Mouse (Mus musculus) CH12.LX (cell line): ENCODE data around the gene Rplp1. TPM values are rescaled to one million over a fixed set of nuclear protein-coding genes. Genes with fewer than 3 reads are reported as not detected.

ENCODE experiments used
- DNase-seq: peaks from one replicate; pipeline ENCODE4 v3.0.0-alpha.2; 2013; ENCODE audit errors: extremely low read depth
- H3K27ac ChIP-seq: 2 replicates; pipeline ENCODE4 v1.5.1; 2012; ENCODE audit warnings: low read depth, mild to moderate bottlenecking, control low read depth, moderate library complexity; ENCODE audit not compliant: insufficient read depth
- H3K27me3 ChIP-seq: replicated peaks from 2 replicates; pipeline ENCODE3; 2012; ENCODE audit warnings: inconsistent platforms
- H3K36me3 ChIP-seq, 2 experiments: replicated peaks in 1 of 2; 2 replicates each; pipeline versions ENCODE3 to v1.6.1; 2012; ENCODE audit warnings: inconsistent platforms in 1 of 2, low read length in 1 of 2, mild to moderate bottlenecking in 1 of 2, mixed read lengths in 1 of 2, moderate library complexity in 1 of 2; ENCODE audit not compliant: control insufficient read depth in 1 of 2, insufficient read depth in 1 of 2
- H3K4me1 ChIP-seq, 2 experiments: 2 replicates each; pipeline ENCODE4 v1.6.1; 2012; ENCODE audit warnings: inconsistent platforms in 1 of 2, moderate library complexity in 1 of 2; ENCODE audit not compliant: insufficient read depth in 2 of 2, control insufficient read depth in 1 of 2
- H3K4me2 ChIP-seq: 2 replicates; pipeline ENCODE4 v1.6.1; 2012; ENCODE audit warnings: low read depth, mild to moderate bottlenecking, control low read depth; ENCODE audit not compliant: poor library complexity, insufficient read depth, severe bottlenecking
- H3K4me3 ChIP-seq, 3 experiments: fragments of 150-350 bp in 1 of 3; sonication (generic) in 1 of 3; replicated peaks in 1 of 3; 2 replicates each; pipeline versions ENCODE3 to v1.5.1; 2011 to 2012; ENCODE audit warnings: low read depth in 2 of 3, low read length in 2 of 3, mild to moderate bottlenecking in 2 of 3, moderate library complexity in 2 of 3, control low read depth in 1 of 3, improper control_type of control experiment in 1 of 3, inconsistent platforms in 1 of 3, mixed read lengths in 1 of 3; ENCODE audit not compliant: poor library complexity in 1 of 3
- H3K79me2 ChIP-seq: replicated peaks from 2 replicates; pipeline ENCODE4 v1.6.1; 2012; ENCODE audit warnings: mild to moderate bottlenecking, moderate library complexity; ENCODE audit not compliant: control insufficient read depth, poor library complexity, insufficient read depth, severe bottlenecking; ENCODE audit errors: extremely low read depth
- H3K9ac ChIP-seq: 2 replicates; pipeline ENCODE4 v1.6.1; 2012; ENCODE audit warnings: low read depth, mild to moderate bottlenecking, control low read depth, moderate library complexity; ENCODE audit not compliant: insufficient read depth
- H3K9me3 ChIP-seq: replicated peaks from 2 replicates; pipeline ENCODE3; 2012; ENCODE audit warnings: low read length, inconsistent platforms, mixed read lengths
- CHD2 ChIP-seq: IDR thresholded peaks from 2 replicates; pipeline ENCODE4 v1.6.1; 2011; ENCODE audit warnings: low read length, improper control_type of control experiment
- E2F4 ChIP-seq: IDR thresholded peaks from 2 replicates; pipeline ENCODE4 v1.6.1; 2011; ENCODE audit warnings: low read depth, low read length, improper control_type of control experiment; ENCODE audit not compliant: insufficient replicate concordance
- ELF1 ChIP-seq: IDR thresholded peaks from 2 replicates; pipeline ENCODE4 v1.6.1; 2014; ENCODE audit warnings: low read depth, mild to moderate bottlenecking, inconsistent platforms, low read length, improper control_type of control experiment
- EP300 ChIP-seq: IDR thresholded peaks from 2 replicates; pipeline ENCODE4 v1.6.1; 2011; ENCODE audit warnings: low read length, improper control_type of control experiment
- ETS1 ChIP-seq: conservative IDR thresholded peaks from 2 replicates; pipeline ENCODE4 v1.6.1; 2012; ENCODE audit warnings: low read depth, mild to moderate bottlenecking, inconsistent platforms, low read length, improper control_type of control experiment, moderate library complexity
- HCFC1 ChIP-seq: IDR thresholded peaks from 2 replicates; pipeline ENCODE4 v1.6.1; 2012; ENCODE audit warnings: low read depth, mild to moderate bottlenecking, inconsistent platforms, low read length, improper control_type of control experiment
- JUN ChIP-seq: IDR thresholded peaks from 2 replicates; pipeline ENCODE4 v1.6.1; 2011; ENCODE audit warnings: low read depth, mild to moderate bottlenecking, low read length, improper control_type of control experiment, moderate library complexity; ENCODE audit not compliant: insufficient read depth
- JUND ChIP-seq: conservative IDR thresholded peaks from 2 replicates; pipeline ENCODE4 v1.6.1; 2011; ENCODE audit warnings: low read depth, low read length, improper control_type of control experiment
- KAT2A ChIP-seq: IDR thresholded peaks from 2 replicates; pipeline ENCODE4 v1.6.1; 2012; ENCODE audit warnings: low read length, improper control_type of control experiment, inconsistent platforms; ENCODE audit not compliant: insufficient replicate concordance
- MAFK ChIP-seq: IDR thresholded peaks from 2 replicates; pipeline ENCODE4 v1.6.1; 2011; ENCODE audit warnings: low read length, improper control_type of control experiment; ENCODE audit not compliant: insufficient replicate concordance
- MAZ ChIP-seq: IDR thresholded peaks from 2 replicates; pipeline ENCODE4 v1.6.1; 2012; ENCODE audit warnings: low read depth, mild to moderate bottlenecking, inconsistent platforms, low read length, improper control_type of control experiment, moderate library complexity
- MYC ChIP-seq: IDR thresholded peaks from 2 replicates; pipeline ENCODE4 v1.6.1; 2011; ENCODE audit warnings: low read depth, mild to moderate bottlenecking, improper control_type of control experiment, low read length
- NRF1 ChIP-seq: IDR thresholded peaks from 2 replicates; pipeline ENCODE4 v1.6.1; 2014; ENCODE audit warnings: low read depth, mild to moderate bottlenecking, inconsistent platforms, low read length, improper control_type of control experiment, moderate library complexity
- POLR2A ChIP-seq: IDR thresholded peaks from 2 replicates; pipeline ENCODE4 v1.6.1; 2011; ENCODE audit warnings: low read depth, mild to moderate bottlenecking, improper control_type of control experiment, low read length
- RAD21 ChIP-seq: IDR thresholded peaks from 2 replicates; pipeline ENCODE4 v1.6.1; 2011; ENCODE audit warnings: low read depth, mild to moderate bottlenecking, low read length, improper control_type of control experiment, moderate library complexity
- SIN3A ChIP-seq: IDR thresholded peaks from 2 replicates; pipeline ENCODE4 v1.6.1; 2012; ENCODE audit warnings: low read length, improper control_type of control experiment, inconsistent platforms
- SMC3 ChIP-seq: IDR thresholded peaks from 2 replicates; pipeline ENCODE4 v1.6.1; 2011; ENCODE audit warnings: low read depth, low read length, improper control_type of control experiment
- UBTF ChIP-seq: IDR thresholded peaks from 2 replicates; pipeline ENCODE4 v1.6.1; 2012; ENCODE audit warnings: low read depth, mild to moderate bottlenecking, inconsistent platforms, low read length, improper control_type of control experiment, moderate library complexity
- USF2 ChIP-seq: conservative IDR thresholded peaks from 2 replicates; pipeline ENCODE4 v1.6.1; 2011; ENCODE audit warnings: low read depth, low read length, improper control_type of control experiment
- ZC3H11A ChIP-seq: IDR thresholded peaks from 2 replicates; pipeline ENCODE4 v1.6.1; 2012; ENCODE audit warnings: low read depth, mild to moderate bottlenecking, inconsistent platforms, low read length, improper control_type of control experiment
- ZKSCAN1 ChIP-seq: IDR thresholded peaks from 2 replicates; pipeline ENCODE4 v1.6.1; 2012; ENCODE audit warnings: low read depth, inconsistent platforms, low read length, improper control_type of control experiment, borderline replicate concordance
- ZMIZ1 ChIP-seq: IDR thresholded peaks from 2 replicates; pipeline ENCODE4 v1.6.1; 2012; ENCODE audit warnings: low read depth, mild to moderate bottlenecking, inconsistent platforms, low read length, improper control_type of control experiment
- dilution Hi-C: fragments of 300-500 bp; cut with MboI; formaldehyde crosslinking; loops from 2 replicates; pipeline ENCODE4 v1.14.3; 2020; ENCODE audit warnings: low sequenced_read_pairs; ENCODE audit not compliant: extremely low pct_unique_long_range_greater_than_20kb, extremely low pct_ligation_motif_present
- in situ Hi-C: fragments of 300-500 bp; cut with MboI; formaldehyde crosslinking; loops from 3 replicates; pipeline ENCODE4 v1.14.3; 2019; ENCODE audit warnings: low sequenced_read_pairs, low pct_ligation_motif_present, low pct_unique_long_range_greater_than_20kb, mixed read lengths
- polyA plus RNA-seq: library from polyadenylated mRNA; unstranded; fragments of >175 nt; gene quantifications from 2 replicates; pipeline ENCODE4 v1.2.1, GENCODE M21; 2012; ENCODE audit warnings: low read depth; ENCODE audit not compliant: insufficient read length
- total RNA-seq, 2 experiments: library from RNA; depleted of rRNA; stranded (reverse); fragments of 300-350 nt in 1 of 2; fragments of >200 nt in 1 of 2; gene quantifications; 2 replicates each; pipeline ENCODE4 v1.2.3; 2012 to 2014

Gene Rplp1
- total and polyA plus RNA-seq, 3 experiments: 6,276 to 13,782 (median 7,835) TPM

DNA sequence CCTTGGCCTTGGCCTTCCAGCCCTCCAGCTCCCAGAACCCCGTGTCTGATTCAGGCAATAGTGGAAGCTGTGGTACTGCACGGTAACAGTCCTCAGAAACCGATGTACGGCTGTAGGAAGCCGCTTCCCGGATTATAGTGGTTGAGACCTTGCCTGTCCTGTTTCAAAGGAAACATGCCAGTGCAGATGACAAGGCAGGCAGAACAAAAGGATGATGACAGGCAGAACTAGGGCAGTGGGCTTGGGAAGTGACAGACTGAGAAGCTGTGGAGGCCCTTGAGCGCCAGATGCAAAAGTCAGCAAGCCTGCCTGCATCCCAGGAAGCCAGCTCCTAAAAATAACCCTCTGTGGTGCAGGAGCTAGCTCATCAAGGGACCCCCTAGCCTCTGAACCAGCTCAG, 30.0 kb downstream of the Rplp1 start:
- DNase-seq: no peak
- Histone ChIP-seq H3K79me2 (no peaks in the 10 kb centered on the region), H3K36me3 (no peaks in the 10 kb centered on the region), H3K4me1 (peaks cover 0 to 7% of the 10 kb centered on the region in 2 experiments; a peak in 1 of 4 replicates), H3K27ac (no peak overlapping the region), H3K4me3 (no peak overlapping the region), H3K4me2 (no peak overlapping the region), H3K9ac (no peak overlapping the region), H3K9me3 (no peaks in the 10 kb centered on the region), H3K27me3 (no peaks in the 10 kb centered on the region)
- dilution Hi-C loops (no loop called here), in situ Hi-C loops (no loop called here)
- TF ChIP-seq MAZ (no peak), USF2 (no peak), NRF1 (no peak), UBTF (no peak), POLR2A (no peak), JUN (no peak), JUND (no peak), E2F4 (no peak), ZMIZ1 (no peak), ETS1 (no peak), ZKSCAN1 (no peak), HCFC1 (no peak), KAT2A (no peak)

DNA sequence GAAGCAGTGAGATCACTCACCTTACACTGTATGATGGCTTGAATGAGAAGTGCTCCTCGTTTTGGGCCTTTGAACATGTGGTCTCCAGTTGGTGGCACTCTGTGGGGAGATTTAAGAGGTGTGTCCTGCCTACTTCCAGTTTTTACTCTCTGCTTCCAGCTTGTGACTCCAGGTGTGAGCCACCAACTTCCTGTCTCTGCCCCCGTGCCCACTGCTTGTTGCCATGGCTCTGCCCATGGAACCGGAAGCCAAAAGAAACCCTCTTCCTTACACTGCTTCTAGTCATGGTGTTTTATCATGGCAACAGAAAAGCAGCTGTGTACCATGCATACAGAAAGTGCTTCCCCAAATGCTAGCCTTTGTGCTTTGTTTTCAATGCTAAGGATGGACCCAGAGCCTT, 32.2 kb downstream of the Rplp1 start:
- Histone ChIP-seq H3K36me3 (no peaks in the 10 kb centered on the region), H3K9ac (no peak overlapping the region), H3K27ac (no peak overlapping the region), H3K79me2 (no peaks in the 10 kb centered on the region), H3K4me2 (no peak overlapping the region), H3K9me3 (no peaks in the 10 kb centered on the region), H3K4me1 (peaks cover 0 to 7% of the 10 kb centered on the region in 2 experiments; a peak in 1 of 4 replicates), H3K27me3 (peaks cover 2% of the 10 kb centered on the region), H3K4me3 (no peak overlapping the region)
- TF ChIP-seq SMC3 (no peak), ZC3H11A (no peak), RAD21 (no peak), EP300 (no peak), ELF1 (no peak), NRF1 (no peak), MAZ (no peak), SIN3A (no peak), MYC (no peak), CHD2 (no peak), MAFK (no peak)
- DNase-seq: no peak
- dilution Hi-C loops: no loop called here
- in situ Hi-C loops: no loop called here
